17 mouse cellular contexts compared by ENCODE assay signal in genomic region chr7:58786986-58787385, GRCm38 (mm10).
A peak's percentile ranks its signal among the peaks of the same experiment; 100 is the strongest.
DNase-seq lines count a peak whose midpoint lies in the region; ATAC-seq lines count a peak whose summit lies in the region.
"Had no signal": no experiment of that assay in that cellular context is flagged by ENCODE, and none has a peak within 500 bp of the region (broad histone marks: within the 10 kb centered on the region; RNA-seq: fewer than 3 reads in every experiment).

No protein-coding gene starts in this region.

- DNase-seq in embryo, embryonic 11 days, result peak; percentile 1
- DNase-seq in embryo, embryonic 10 days (ENCODE audit: low spot score), result no peak
- no peak for DNase-seq in layer of hippocampus, postnatal 25 days (ENCODE audit: extremely low spot score in 1 of 2, low spot score in 1 of 2)
- no peak for DNase-seq in cerebellum, adult 11-12 months
- no peak for DNase-seq in adrenal gland, postnatal 4 days (ENCODE audit: low spot score in 2 of 2)
- DNase-seq: adrenal gland, postnatal 14 days; cerebellum, postnatal 36 days; gastrocnemius, postnatal 14 days; spleen, adult 18-20 months had no signal

- H3K36me3 ChIP-seq in neural tube, embryonic 12.5 days, result no peaks in the 10 kb centered on the region
- no peaks in the 10 kb centered on the region for H3K36me3 ChIP-seq in neural tube, embryonic 15.5 days
- no peaks in the 10 kb centered on the region for H3K36me3 ChIP-seq in midbrain, embryonic 13.5 days
- H3K36me3 ChIP-seq: embryonic facial prominence, embryonic 12.5 days; kidney, embryonic 15.5 days; stomach, embryonic 15.5 days had no signal

- H3K4me1 ChIP-seq in neural tube, embryonic 12.5 days, result peaks cover 20% of the 10 kb centered on the region
- peaks cover 25% of the 10 kb centered on the region for H3K4me1 ChIP-seq in neural tube, embryonic 15.5 days
- peaks cover 30% of the 10 kb centered on the region for H3K4me1 ChIP-seq in midbrain, embryonic 13.5 days (replicated peaks)

- H3K4me2 ChIP-seq in neural tube, embryonic 12.5 days (replicated peaks), result no peak overlapping the region
- no peak overlapping the region for H3K4me2 ChIP-seq in neural tube, embryonic 15.5 days
- no peak overlapping the region for H3K4me2 ChIP-seq in midbrain, embryonic 13.5 days (replicated peaks)
- H3K4me2 ChIP-seq: embryonic facial prominence, embryonic 12.5 days; kidney, embryonic 15.5 days; stomach, embryonic 15.5 days had no signal

- H3K9me3 ChIP-seq in neural tube, embryonic 12.5 days, result no peaks in the 10 kb centered on the region
- no peaks in the 10 kb centered on the region for H3K9me3 ChIP-seq in neural tube, embryonic 15.5 days (replicated peaks)
- no peaks in the 10 kb centered on the region for H3K9me3 ChIP-seq in midbrain, embryonic 13.5 days
- H3K9me3 ChIP-seq: embryonic facial prominence, embryonic 12.5 days; kidney, embryonic 15.5 days; stomach, embryonic 15.5 days had no signal

- no peak overlapping the region for H3K4me3 ChIP-seq in neural tube, embryonic 12.5 days
- no peak overlapping the region for H3K4me3 ChIP-seq in neural tube, embryonic 15.5 days (replicated peaks)
- H3K4me3 ChIP-seq in midbrain, embryonic 13.5 days (replicated peaks), result no peak overlapping the region
- H3K4me3 ChIP-seq: embryonic facial prominence, embryonic 12.5 days; kidney, embryonic 15.5 days; stomach, embryonic 15.5 days had no signal

- ATAC-seq in neural tube, embryonic 12.5 days (ENCODE audit: low FRiP score, low read depth), result peak; percentile 48; the same call in 1 of the 2 replicates
- ATAC-seq in neural tube, embryonic 15.5 days (ENCODE audit: low FRiP score), result no peak
- peak; percentile 78 for ATAC-seq in midbrain, embryonic 13.5 days
- ATAC-seq: inflammation-experienced regulatory T-cells, adult 6 months had no signal

- no peaks in the 10 kb centered on the region for H3K27me3 ChIP-seq in neural tube, embryonic 12.5 days (replicated peaks)
- no peaks in the 10 kb centered on the region for H3K27me3 ChIP-seq in neural tube, embryonic 15.5 days (replicated peaks)
- no peaks in the 10 kb centered on the region for H3K27me3 ChIP-seq in midbrain, embryonic 13.5 days
- H3K27me3 ChIP-seq: CH12.LX; embryonic facial prominence, embryonic 12.5 days; kidney, embryonic 15.5 days; stomach, embryonic 15.5 days had no signal

- H3K27ac ChIP-seq in neural tube, embryonic 12.5 days, result no peak overlapping the region
- H3K27ac ChIP-seq in neural tube, embryonic 15.5 days (replicated peaks), result no peak overlapping the region
- peak overlapping the region; percentile 80 for H3K27ac ChIP-seq in midbrain, embryonic 13.5 days
- H3K27ac ChIP-seq: embryonic facial prominence, embryonic 12.5 days; kidney, embryonic 15.5 days had no signal

- whole genome bisulfite sequencing in neural tube, embryonic 12.5 days, result 75% methylated on average over 4 of the region's 4 CpGs
- WGBS in neural tube, embryonic 15.5 days, result 55% methylated on average over 4 of the region's 4 CpGs
- 41% methylated on average over 4 of the region's 4 CpGs for WGBS in midbrain, embryonic 13.5 days

- no peak overlapping the region for H3K9ac ChIP-seq in neural tube, embryonic 12.5 days
- no peak overlapping the region for H3K9ac ChIP-seq in neural tube, embryonic 15.5 days (replicated peaks)
- H3K9ac ChIP-seq in midbrain, embryonic 13.5 days (replicated peaks), result 0 out of 2 replicates have a peak overlapping the region, but pooled peaks have one; percentile 32
- H3K9ac ChIP-seq: embryonic facial prominence, embryonic 12.5 days; kidney, embryonic 15.5 days; stomach, embryonic 15.5 days had no signal
